Comparison of ENCODE assay signal across 20 mouse cellular contexts in genomic region chr4:86006596-86006995, GRCm38 (mm10).
"Had no signal": no experiment of that assay in that cellular context is flagged by ENCODE, and none has a peak within 500 bp of the region (broad histone marks: within the 10 kb centered on the region; RNA-seq: fewer than 3 reads in every experiment).

No protein-coding gene starts in this region.

- H3K9me3 ChIP-seq: limb, embryonic 15.5 days; neural tube, embryonic 13.5 days; stomach, embryonic 15.5 days had no signal

- H3K36me3 ChIP-seq: limb, embryonic 15.5 days; neural tube, embryonic 13.5 days; stomach, embryonic 15.5 days had no signal

- ATAC-seq: intestine, postnatal 0 days; liver, postnatal 0 days had no signal

- H3K27me3 ChIP-seq: limb, embryonic 15.5 days; neural tube, embryonic 13.5 days; stomach, embryonic 15.5 days had no signal

- H3K4me1 ChIP-seq: limb, embryonic 15.5 days; neural tube, embryonic 13.5 days; stomach, embryonic 15.5 days had no signal

- H3K4me2 ChIP-seq: limb, embryonic 15.5 days; liver, embryonic 11.5 days; neural tube, embryonic 13.5 days; stomach, embryonic 15.5 days had no signal

- H3K27ac ChIP-seq: kidney, postnatal 0 days; layer of hippocampus, adult 2 months; limb, embryonic 15.5 days; liver, embryonic 14.5 days; neural tube, embryonic 13.5 days; stomach, embryonic 15.5 days had no signal

- H3K9ac ChIP-seq: limb, embryonic 15.5 days; liver, embryonic 14.5 days; liver, postnatal 0 days; neural tube, embryonic 13.5 days; stomach, embryonic 15.5 days had no signal

- DNase-seq: kidney, adult 2 months; kidney, postnatal 25 days; layer of hippocampus, adult 9-11 months; liver, postnatal 0 days; lung, postnatal 14 days; lung, postnatal 4 days; retina, postnatal 1 day; right cerebral cortex, postnatal 25 days; spleen, adult 18-20 months; thymus, adult 18-20 months; thymus, postnatal 36 days had no signal

- H3K4me3 ChIP-seq: layer of hippocampus, adult 2 months; limb, embryonic 15.5 days; myocyte; neural tube, embryonic 13.5 days; stomach, embryonic 15.5 days had no signal
